Mouse (Mus musculus): ENCODE measurements around the gene Clps. TPM values are rescaled to one million over a fixed set of nuclear protein-coding genes. Genes with fewer than 3 reads are reported as not detected.
A peak's percentile ranks its signal among the peaks of the same experiment; 100 is the strongest.

Clps gene
- polyA plus RNA-seq, 1 experiment from 2014 or later, result 323 TPM

DNA sequence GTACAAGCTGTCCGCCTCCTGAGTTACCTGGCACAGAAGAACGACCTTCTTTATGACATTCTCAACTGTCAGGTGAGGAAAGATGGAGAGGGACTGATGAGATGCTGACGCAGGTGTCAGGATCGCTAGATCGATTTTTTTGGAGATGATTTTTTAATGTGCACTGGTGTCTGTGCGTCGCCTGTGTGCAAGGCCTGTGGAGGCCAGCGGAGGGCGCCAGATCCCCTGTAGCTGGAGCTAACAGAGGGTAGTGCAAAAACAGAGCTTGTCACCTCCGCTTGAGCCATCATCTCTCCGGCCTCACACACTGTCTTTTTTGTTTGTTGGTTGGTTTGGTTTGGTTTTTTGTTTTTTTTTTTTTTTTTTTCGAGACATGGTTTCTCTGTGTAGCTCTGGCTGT lies 22.7 kb downstream of the Clps start:
- no peak for DNase-seq (ENCODE audit: low spot score)
- Histone ChIP-seq H3K4me1 (replicated peaks; ENCODE audit: control insufficient read depth, insufficient read depth, low read length) (no peaks in the 10 kb centered on the region), H3K9me3 (ENCODE audit: control insufficient read depth, low read length) (0 out of 2 replicates have a peak, but pooled peaks cover 5% of the 10 kb centered on the region), H3K27me3 (replicated peaks; ENCODE audit: control insufficient read depth, insufficient read depth, low read length) (no peaks in the 10 kb centered on the region), H3K27ac (ENCODE audit: low read depth) (no peak overlapping the region), H3K36me3 (ENCODE audit: control insufficient read depth, insufficient read depth, low read length) (no peaks in the 10 kb centered on the region), H3K4me3 (ENCODE audit: low read depth, low read length) (no peak overlapping the region), H3K4me2 (ENCODE audit: low read length) (no peak overlapping the region), H3K9ac (ENCODE audit: low read length) (no peak overlapping the region)
- 45% methylated on average over 12 of the region's 12 CpGs for WGBS
- no peak for ATAC-seq (replicated peaks; ENCODE audit: low FRiP score, low TSS enrichment, low read depth)

DNA sequence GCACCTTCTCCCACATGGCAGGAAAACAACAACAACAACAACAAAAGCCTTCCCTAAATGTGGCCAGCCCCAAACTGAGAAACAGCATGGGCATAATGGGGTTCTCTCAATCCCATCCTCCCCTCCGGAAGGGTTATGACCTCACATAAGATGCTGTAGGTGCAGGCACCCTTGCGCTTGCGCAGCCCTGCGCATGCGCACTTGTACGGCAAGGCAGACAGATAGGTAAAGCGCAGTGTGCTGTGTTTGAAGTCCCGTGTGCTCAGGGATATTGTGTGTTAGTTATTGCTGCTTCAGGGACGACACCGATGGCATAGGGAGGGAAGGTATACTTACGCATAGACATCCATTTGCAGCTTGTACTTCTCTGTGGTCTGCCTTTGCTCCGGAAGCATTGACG lies 27.2 kb downstream of the Clps start:
- Histone ChIP-seq H3K27me3 (replicated peaks; ENCODE audit: control insufficient read depth, insufficient read depth, low read length) (no peaks in the 10 kb centered on the region), H3K36me3 (ENCODE audit: control insufficient read depth, insufficient read depth, low read length) (no peaks in the 10 kb centered on the region), H3K27ac (ENCODE audit: low read depth) (no peak overlapping the region), H3K9ac (ENCODE audit: low read length) (no peak overlapping the region), H3K4me2 (ENCODE audit: low read length) (no peak overlapping the region), H3K4me1 (replicated peaks; ENCODE audit: control insufficient read depth, insufficient read depth, low read length) (no peaks in the 10 kb centered on the region), H3K9me3 (ENCODE audit: control insufficient read depth, low read length) (0 out of 2 replicates have a peak, but pooled peaks cover 3% of the 10 kb centered on the region), H3K4me3 (ENCODE audit: low read depth, low read length) (no peak overlapping the region)
- WGBS, result 85% methylated on average over 13 of the region's 13 CpGs
- DNase-seq (ENCODE audit: low spot score) (no peak), ATAC-seq (replicated peaks; ENCODE audit: low FRiP score, low TSS enrichment, low read depth) (no peak)

- no peak for DNase-seq (ENCODE audit: low spot score)
- H3K27ac ChIP-seq (ENCODE audit: low read depth), result no peak overlapping the region
- no peaks in the 10 kb centered on the region for H3K9me3 ChIP-seq (ENCODE audit: control insufficient read depth, low read length)
- H3K4me2 ChIP-seq (ENCODE audit: low read length), result no peak overlapping the region
- 85% methylated on average over 7 of the region's 7 CpGs for WGBS
- H3K27me3 ChIP-seq (replicated peaks; ENCODE audit: control insufficient read depth, insufficient read depth, low read length), result no peaks in the 10 kb centered on the region
- ATAC-seq (replicated peaks; ENCODE audit: low FRiP score, low TSS enrichment, low read depth), result no peak
- no peaks in the 10 kb centered on the region for H3K36me3 ChIP-seq (ENCODE audit: control insufficient read depth, insufficient read depth, low read length)
- peaks cover 3% of the 10 kb centered on the region; the same call in 1 of the 2 replicates for H3K4me1 ChIP-seq (replicated peaks; ENCODE audit: control insufficient read depth, insufficient read depth, low read length)
- no peak overlapping the region for H3K4me3 ChIP-seq (ENCODE audit: low read depth, low read length)
- no peak overlapping the region for H3K9ac ChIP-seq (ENCODE audit: low read length)
Observed at GRCm38 (mm10) chr17:28532557-28532956, 28.0 kb downstream of the Clps start.

DNA sequence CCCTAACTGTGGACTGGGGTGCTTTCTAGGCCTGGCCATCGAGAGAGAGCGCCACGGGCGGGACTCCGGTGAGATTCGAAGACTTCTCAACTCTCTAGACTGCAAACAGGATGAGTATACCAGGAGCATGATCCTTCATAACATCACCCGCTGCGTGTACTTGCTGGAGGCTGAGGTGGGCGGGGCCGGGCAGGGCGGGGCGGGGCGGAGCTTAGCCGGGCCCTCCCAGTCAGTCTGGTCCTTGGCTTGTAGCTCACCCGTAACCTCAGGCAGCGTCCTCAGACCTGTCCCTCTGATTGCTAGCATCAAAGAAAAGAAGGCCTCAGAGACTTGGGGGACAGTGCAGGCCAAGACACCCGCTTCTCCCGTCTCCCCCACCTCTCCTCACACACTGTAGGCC lies 28.6 kb downstream of the Clps start:
- ATAC-seq (replicated peaks; ENCODE audit: low FRiP score, low TSS enrichment, low read depth) (no peak), DNase-seq (ENCODE audit: low spot score) (no peak)
- Histone ChIP-seq H3K4me3 (ENCODE audit: low read depth, low read length) (no peak overlapping the region), H3K27ac (ENCODE audit: low read depth) (no peak overlapping the region), H3K4me1 (replicated peaks; ENCODE audit: control insufficient read depth, insufficient read depth, low read length) (peaks cover 7% of the 10 kb centered on the region; the same call in 1 of the 2 replicates), H3K27me3 (replicated peaks; ENCODE audit: control insufficient read depth, insufficient read depth, low read length) (no peaks in the 10 kb centered on the region), H3K9me3 (ENCODE audit: control insufficient read depth, low read length) (no peaks in the 10 kb centered on the region), H3K4me2 (ENCODE audit: low read length) (peak overlapping the region; percentile 14; the same call in 1 of the 2 replicates), H3K9ac (ENCODE audit: low read length) (no peak overlapping the region), H3K36me3 (ENCODE audit: control insufficient read depth, insufficient read depth, low read length) (no peaks in the 10 kb centered on the region)
- 15% methylated on average over 18 of the region's 18 CpGs for WGBS

DNA sequence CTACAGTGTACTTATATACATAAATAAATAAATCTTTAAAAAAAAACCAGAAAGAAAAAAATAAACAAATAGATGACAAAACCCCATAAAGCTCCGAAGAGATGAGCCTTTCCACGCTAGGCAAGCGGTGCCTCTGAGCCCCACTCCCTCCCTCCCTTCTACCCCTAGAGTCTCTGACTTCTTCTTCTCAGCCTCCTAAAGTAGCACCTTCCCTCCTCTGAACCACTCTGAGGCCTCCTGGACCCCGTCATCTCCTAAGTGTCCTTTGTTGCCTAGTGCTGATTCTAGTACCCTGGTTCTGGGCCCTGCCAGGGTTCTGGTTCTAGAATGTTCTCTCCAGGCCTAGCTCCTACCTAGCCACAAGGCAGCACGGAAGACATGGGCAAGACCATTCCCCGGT lies 30.1 kb downstream of the Clps start, which contains the start of gene Armc12:
TSS of gene Armc12 (plus strand) at position 301 of the 400 bp plus-strand sequence.
- WGBS, result 80% methylated on average over 6 of the region's 6 CpGs
- Histone ChIP-seq H3K4me3 (ENCODE audit: low read depth, low read length) (no peak within 1 kb of the TSS), H3K27ac (ENCODE audit: low read depth) (no peak within 1 kb of the TSS), H3K4me1 (replicated peaks; ENCODE audit: control insufficient read depth, insufficient read depth, low read length) (peaks cover 7% of the 10 kb centered on the region; the same call in 1 of the 2 replicates), H3K9ac (ENCODE audit: low read length) (no peak within 1 kb of the TSS), H3K27me3 (replicated peaks; ENCODE audit: control insufficient read depth, insufficient read depth, low read length) (no peaks in the 10 kb centered on the region), H3K9me3 (ENCODE audit: control insufficient read depth, low read length) (no peaks in the 10 kb centered on the region), H3K4me2 (ENCODE audit: low read length) (no peak within 1 kb of the TSS), H3K36me3 (ENCODE audit: control insufficient read depth, insufficient read depth, low read length) (no peaks in the 10 kb centered on the region)
- DNase-seq (ENCODE audit: low spot score), result no peak
- no peak for ATAC-seq (replicated peaks; ENCODE audit: low FRiP score, low TSS enrichment, low read depth)

DNA sequence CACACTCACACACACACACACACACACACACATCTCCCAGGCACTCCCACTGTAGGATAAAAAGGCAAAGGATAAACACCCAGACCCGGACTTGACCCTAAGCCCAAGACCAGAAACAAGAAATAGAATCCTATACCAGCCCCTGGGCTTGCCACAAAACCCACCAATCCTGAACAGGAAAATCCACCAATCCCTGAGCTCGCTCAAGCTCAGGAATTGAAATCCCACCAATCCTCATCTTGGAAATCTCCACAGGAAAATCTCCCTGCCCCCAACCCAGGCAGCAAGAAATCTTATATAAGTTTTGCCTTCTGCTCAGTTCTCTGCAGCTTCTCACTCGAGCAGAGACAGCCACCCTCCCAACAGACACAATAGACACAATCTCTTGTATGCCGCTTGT lies 31.4 kb downstream of the Clps start:
- Histone ChIP-seq H3K4me2 (ENCODE audit: low read length) (no peak overlapping the region), H3K36me3 (ENCODE audit: control insufficient read depth, insufficient read depth, low read length) (no peaks in the 10 kb centered on the region), H3K27ac (ENCODE audit: low read depth) (no peak overlapping the region), H3K4me1 (replicated peaks; ENCODE audit: control insufficient read depth, insufficient read depth, low read length) (peaks cover 8% of the 10 kb centered on the region; the same call in 1 of the 2 replicates), H3K4me3 (ENCODE audit: low read depth, low read length) (no peak overlapping the region), H3K9me3 (ENCODE audit: control insufficient read depth, low read length) (no peaks in the 10 kb centered on the region), H3K27me3 (replicated peaks; ENCODE audit: control insufficient read depth, insufficient read depth, low read length) (no peaks in the 10 kb centered on the region), H3K9ac (ENCODE audit: low read length) (no peak overlapping the region)
- WGBS, result 61% methylated on average over 4 of the region's 4 CpGs
- no peak for ATAC-seq (replicated peaks; ENCODE audit: low FRiP score, low TSS enrichment, low read depth)
- no peak for DNase-seq (ENCODE audit: low spot score)

GRCm38 (mm10) chr17:28528043-28528351 lies 32.6 kb downstream of the Clps start:
- H3K9me3 ChIP-seq (ENCODE audit: control insufficient read depth, low read length), result no peaks in the 10 kb centered on the region
- H3K4me1 ChIP-seq (replicated peaks; ENCODE audit: control insufficient read depth, insufficient read depth, low read length), result peaks cover 15% of the 10 kb centered on the region; the same call in 1 of the 2 replicates
- no peak overlapping the region for H3K9ac ChIP-seq (ENCODE audit: low read length)
- ATAC-seq (replicated peaks; ENCODE audit: low FRiP score, low TSS enrichment, low read depth), result 0 out of 2 replicates have a peak, but pooled peaks have one; percentile 37
- 6% methylated on average over 6 of the region's 6 CpGs for WGBS
- H3K4me3 ChIP-seq (ENCODE audit: low read depth, low read length), result no peak overlapping the region
- no peaks in the 10 kb centered on the region for H3K36me3 ChIP-seq (ENCODE audit: control insufficient read depth, insufficient read depth, low read length)
- H3K4me2 ChIP-seq (ENCODE audit: low read length), result peak overlapping the region; percentile 39
- H3K27ac ChIP-seq (ENCODE audit: low read depth), result no peak overlapping the region
- no peaks in the 10 kb centered on the region for H3K27me3 ChIP-seq (replicated peaks; ENCODE audit: control insufficient read depth, insufficient read depth, low read length)
- DNase-seq (ENCODE audit: low spot score), result peak; percentile 96

DNA sequence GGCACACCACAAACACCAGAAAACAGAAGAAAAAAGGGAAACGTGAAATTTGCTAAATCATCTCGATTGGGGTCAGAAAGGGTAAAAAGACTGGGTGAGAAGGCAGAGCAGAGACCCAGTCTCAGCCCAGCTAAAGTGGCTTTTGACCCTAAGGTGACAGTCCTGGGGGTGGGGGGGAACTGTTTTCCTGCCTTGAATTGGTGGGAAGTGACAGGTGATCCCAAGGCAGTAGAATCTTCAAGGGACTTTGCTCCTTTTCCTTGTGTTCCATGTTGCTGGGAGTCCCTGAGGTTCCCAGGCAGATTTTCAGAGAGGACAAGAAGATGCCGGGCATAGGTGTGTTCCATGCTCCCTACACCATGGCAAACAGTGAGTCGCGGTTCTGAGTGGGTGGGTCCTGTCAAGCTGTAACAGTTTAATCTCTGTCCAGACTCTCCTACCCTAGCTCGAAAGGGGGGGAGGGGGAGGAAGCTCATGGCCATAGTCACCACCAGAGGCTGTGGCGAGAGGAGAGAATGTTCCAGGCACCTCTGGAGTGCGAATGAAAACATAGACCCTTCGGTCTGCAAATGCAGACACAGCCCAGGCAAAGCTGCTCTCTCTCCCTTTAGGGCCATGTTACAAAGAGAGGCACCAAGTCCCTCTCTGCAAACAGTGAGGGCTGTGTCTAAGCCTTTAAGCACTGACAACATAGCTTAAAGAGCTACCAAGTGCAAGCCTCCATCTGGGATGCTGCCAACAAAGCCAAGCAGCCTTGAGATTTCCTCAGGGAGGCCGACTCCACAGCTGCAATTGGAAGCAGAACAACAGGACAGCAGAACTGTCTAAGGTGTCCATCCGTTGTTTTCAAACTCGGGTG lies 33.2 kb downstream of the Clps start:
- Histone ChIP-seq H3K27ac (ENCODE audit: low read depth) (no peak overlapping the region), H3K4me3 (ENCODE audit: low read depth, low read length) (no peak overlapping the region)
- WGBS, result 41% methylated on average over 12 of the region's 12 CpGs

More for the DNA sequence above, 33.2 kb downstream of the Clps start:
- peak overlapping the region; percentile 39 for H3K4me2 ChIP-seq (ENCODE audit: low read length)
- no peaks in the 10 kb centered on the region for H3K36me3 ChIP-seq (ENCODE audit: control insufficient read depth, insufficient read depth, low read length)
- peaks cover 15% of the 10 kb centered on the region; the same call in 1 of the 2 replicates for H3K4me1 ChIP-seq (replicated peaks; ENCODE audit: control insufficient read depth, insufficient read depth, low read length)
- ATAC-seq (replicated peaks; ENCODE audit: low FRiP score, low TSS enrichment, low read depth) (no peak), DNase-seq (ENCODE audit: low spot score) (no peak)
- no peaks in the 10 kb centered on the region for H3K27me3 ChIP-seq (replicated peaks; ENCODE audit: control insufficient read depth, insufficient read depth, low read length)
- no peaks in the 10 kb centered on the region for H3K9me3 ChIP-seq (ENCODE audit: control insufficient read depth, low read length)
- H3K9ac ChIP-seq (ENCODE audit: low read length), result 0 out of 2 replicates have a peak overlapping the region, but pooled peaks have one; percentile 7

Measured in intestine, embryonic 14.5 days (tissue).